Mouse (Mus musculus) hindbrain, embryonic 13.5 days (tissue): ENCODE data around the gene Gm21822. TPM values are rescaled to one million over a fixed set of nuclear protein-coding genes. Genes with fewer than 3 reads are reported as not detected.
"Not testable (repeated sequence)": the region's sequence is repeated elsewhere in the genome, so short reads cannot be mapped to it uniquely, and the experiment has no call there.

Experiments
- ATAC-seq: fragments of 200-750 bp; cut with Nextera tagmentation; 2 replicates; pipeline ENCODE4 v1.8.0; 2017; ENCODE audit warnings: moderate TSS enrichment; ENCODE audit not compliant: low FRiP score
- H3K27ac ChIP-seq: fragments of 300-500 bp; sonication (generic); 2 replicates; pipeline ENCODE4 v1.5.1; 2015; ENCODE audit warnings: inconsistent platforms, mild to moderate bottlenecking, moderate library complexity
- H3K27me3 ChIP-seq: fragments of 300-500 bp; sonication (generic); 2 replicates; pipeline ENCODE4 v1.6.1; 2015; ENCODE audit warnings: mild to moderate bottlenecking, inconsistent platforms
- H3K36me3 ChIP-seq: fragments of 300-500 bp; sonication (generic); 2 replicates; pipeline ENCODE4 v1.6.1; 2015; ENCODE audit warnings: mild to moderate bottlenecking, inconsistent platforms
- H3K4me1 ChIP-seq: fragments of 300-500 bp; sonication (generic); replicated peaks from 2 replicates; pipeline ENCODE4 v1.6.1; 2015; ENCODE audit warnings: inconsistent platforms
- H3K4me2 ChIP-seq: fragments of 300-500 bp; sonication (generic); 2 replicates; pipeline ENCODE4 v1.6.1; 2015; ENCODE audit warnings: inconsistent platforms, mild to moderate bottlenecking, moderate library complexity
- H3K4me3 ChIP-seq: fragments of 300-500 bp; sonication (generic); 2 replicates; pipeline ENCODE4 v1.5.1; 2015; ENCODE audit warnings: mild to moderate bottlenecking, inconsistent platforms
- H3K9ac ChIP-seq: fragments of 300-500 bp; sonication (generic); 2 replicates; pipeline ENCODE4 v1.6.1; 2015; ENCODE audit warnings: mild to moderate bottlenecking, inconsistent platforms
- H3K9me3 ChIP-seq: fragments of 300-500 bp; sonication (generic); 2 replicates; pipeline ENCODE4 v1.6.1; 2016; ENCODE audit warnings: inconsistent platforms
- WGBS: fragments of 180-500 bp; shearing (Covaris S2); methylation state at CpG from one replicate; pipeline ENCODE4 v1.1.7; 2015; 5-methylcytosine and 5-hydroxymethylcytosine counted together
- polyA plus RNA-seq: library from polyadenylated mRNA; unstranded; fragments of >200 nt; fragmentation: Nextera tagmentation; extraction: Ambion mirVana; gene quantifications from 2 replicates; pipeline ENCODE4 v1.2.1, GENCODE M21; 2015

Gene Gm21822
- not detected in 2 replicates for polyA plus RNA-seq

DNA sequence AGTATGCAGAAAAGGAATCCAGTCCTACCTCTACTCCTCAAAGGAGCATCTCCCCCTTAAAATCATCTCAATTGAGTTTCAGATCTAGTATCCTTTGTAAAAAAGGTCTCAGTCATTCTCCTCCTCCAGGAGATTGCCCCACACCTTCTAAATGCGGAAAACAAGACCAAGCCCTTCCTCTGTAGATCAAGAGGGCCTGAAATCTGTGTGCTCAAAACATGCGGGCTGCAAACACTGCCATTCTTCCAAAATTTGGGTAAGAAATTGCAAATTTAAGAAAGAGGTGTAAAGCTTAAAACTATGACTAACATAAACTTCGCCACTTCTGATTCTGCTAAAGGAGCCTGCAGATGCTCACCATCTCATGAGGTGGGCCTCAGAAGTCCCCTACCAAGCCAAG, at the start of gene Gm21822:
TSS of gene Gm21822 (plus strand) at position 301 of the 400 bp plus-strand sequence.
- H3K27me3 ChIP-seq, H3K4me1 ChIP-seq, H3K4me3 ChIP-seq, H3K9ac ChIP-seq, ATAC-seq, H3K4me2 ChIP-seq, H3K36me3 ChIP-seq, H3K9me3 ChIP-seq, H3K27ac ChIP-seq: not testable (repeated sequence)
- WGBS: no CpG with 5 or more reads among the region's 3 CpGs
